Mouse (Mus musculus): ENCODE measurements around the gene Flvcr2.

- no peak for TF ChIP-seq CTCF (IDR thresholded peaks at IDR 0.05; ENCODE audit: low read depth)
- TF ChIP-seq EP300 (optimal IDR thresholded peaks at IDR 0.05) = no peak
These were observed 35.3 kb downstream of the Flvcr2 start for GRCm38 (mm10) chr12:85781606-85782005.

All from stomach, postnatal 0 days (tissue).